Mouse (Mus musculus) kidney, postnatal 0 days (tissue): ENCODE data around the gene Olfr1467. TPM values are rescaled to one million over a fixed set of nuclear protein-coding genes. Genes with fewer than 3 reads are reported as not detected.

Experiments used
- ATAC-seq: fragments of 200-750 bp; cut with Nextera tagmentation; replicated peaks from 2 replicates; pipeline ENCODE4 v1.8.0; 2017; ENCODE audit warnings: low read depth, moderate number of reproducible peaks, moderate TSS enrichment, moderate library complexity; ENCODE audit not compliant: low FRiP score
- DNase-seq: peaks from one replicate; pipeline ENCODE4 v3.0.0-alpha.2; 2016; ENCODE audit warnings: low spot score
- H3K27ac ChIP-seq: fragments of 300-500 bp; sonication (generic); 2 replicates; pipeline ENCODE4 v1.5.1; 2014; ENCODE audit warnings: mild to moderate bottlenecking
- H3K27me3 ChIP-seq: fragments of 300-500 bp; sonication (generic); 2 replicates; pipeline ENCODE4 v1.6.1; 2014; ENCODE audit warnings: low read length, mixed read lengths; ENCODE audit not compliant: insufficient read depth
- H3K36me3 ChIP-seq: fragments of 300-500 bp; sonication (generic); 2 replicates; pipeline ENCODE4 v1.6.1; 2014; ENCODE audit warnings: low read length, mixed read lengths; ENCODE audit not compliant: insufficient read depth
- H3K4me1 ChIP-seq: fragments of 300-500 bp; sonication (generic); replicated peaks from 2 replicates; pipeline ENCODE4 v1.6.1; 2014; ENCODE audit warnings: antibody characterized with exemption, low read length, mixed read lengths; ENCODE audit not compliant: insufficient read depth
- H3K4me2 ChIP-seq: fragments of 300-500 bp; sonication (generic); 2 replicates; pipeline ENCODE4 v1.6.1; 2014; ENCODE audit warnings: mild to moderate bottlenecking, low read length, moderate library complexity, mixed read lengths
- H3K4me3 ChIP-seq: fragments of 300-500 bp; sonication (generic); replicated peaks from 2 replicates; pipeline ENCODE4 v1.5.1; 2014; ENCODE audit warnings: low read depth, low read length
- H3K9ac ChIP-seq: fragments of 300-500 bp; sonication (generic); 2 replicates; pipeline ENCODE4 v1.6.1; 2014; ENCODE audit warnings: low read depth, low read length
- H3K9me3 ChIP-seq: fragments of 300-500 bp; sonication (generic); replicated peaks from 2 replicates; pipeline ENCODE4 v1.6.1; 2016; ENCODE audit warnings: low read length, inconsistent platforms, mixed read lengths
- CTCF ChIP-seq: IDR thresholded peaks from 2 replicates; pipeline ENCODE4 v1.5.1; 2016; ENCODE audit warnings: antibody characterized with exemption, low read depth, mild to moderate bottlenecking, moderate library complexity
- WGBS: fragments of 180-500 bp; shearing (Covaris S2); extraction: QIAGEN DNeasy Blood & Tissue Kit; methylation state at CpG from one replicate; pipeline ENCODE4 v1.1.7; 2014; 5-methylcytosine and 5-hydroxymethylcytosine counted together
- polyA plus RNA-seq: library from polyadenylated mRNA; unstranded; fragments of >200 nt; fragmentation: Nextera tagmentation; extraction: Ambion mirVana; gene quantifications from 2 replicates; pipeline ENCODE4 v1.2.1, GENCODE M21; 2015

Gene Olfr1467
- not detected in 2 replicates for polyA plus RNA-seq

DNA sequence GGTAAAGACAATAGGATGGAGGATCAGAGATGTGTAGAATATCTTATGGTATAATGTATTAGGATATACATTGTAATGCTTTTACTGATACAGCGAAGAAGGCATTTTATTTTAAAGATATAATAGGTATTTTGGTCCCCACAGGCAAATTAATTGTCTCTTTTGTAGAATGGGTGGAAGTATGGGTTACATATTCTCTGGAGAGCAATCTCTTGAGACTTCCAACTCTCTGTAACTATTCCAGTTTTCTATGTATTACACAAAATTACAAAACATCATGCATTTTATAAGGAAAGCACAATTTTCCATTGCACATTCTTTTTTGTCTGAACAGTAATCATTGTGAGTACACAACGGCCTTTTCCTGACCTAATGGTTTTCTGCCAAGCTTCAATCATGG is at the start of gene Olfr1467:
Olfr1467 (plus strand) TSS at position 301 of the 400 bp plus-strand sequence.
- no peak for TF ChIP-seq CTCF
- Histone ChIP-seq H3K4me2 (no peak within 1 kb of the TSS), H3K4me3 (no peak within 1 kb of the TSS), H3K4me1 (no peaks in the 10 kb centered on the region), H3K9ac (no peak within 1 kb of the TSS), H3K9me3 (no peaks in the 10 kb centered on the region; the same call in 1 of the 2 replicates), H3K27me3 (no peaks in the 10 kb centered on the region), H3K36me3 (no peaks in the 10 kb centered on the region), H3K27ac (no peak within 1 kb of the TSS)
- ATAC-seq: no peak
- DNase-seq: no peak
- WGBS: 62% methylated on average over 2 of the region's 2 CpGs

GRCm38 (mm10) chr19:13315441-13315840 is 46.6 kb upstream of the Olfr1467 start, which contains the start of gene Olfr1465:
Olfr1465 (minus strand) TSS chr19:13315541.
- ATAC-seq (no peak), DNase-seq (no peak)
- Histone ChIP-seq H3K9me3 (no peaks in the 10 kb centered on the region), H3K27me3 (no peaks in the 10 kb centered on the region), H3K36me3 (no peaks in the 10 kb centered on the region), H3K4me1 (no peaks in the 10 kb centered on the region), H3K4me2 (no peak within 1 kb of the TSS), H3K4me3 (no peak within 1 kb of the TSS), H3K9ac (no peak within 1 kb of the TSS), H3K27ac (no peak within 1 kb of the TSS)
- no peak for TF ChIP-seq CTCF

GRCm38 (mm10) chr19:13338562-13338961 is 23.5 kb upstream of the Olfr1467 start, which contains the start of gene Olfr1466:
Olfr1466 (plus strand) TSS chr19:13338862.
- no peak within 1 kb of the TSS for H3K27ac ChIP-seq
- H3K4me3 ChIP-seq: no peak within 1 kb of the TSS
- H3K4me1 ChIP-seq: no peaks in the 10 kb centered on the region
- H3K27me3 ChIP-seq: no peaks in the 10 kb centered on the region
- DNase-seq (no peak), ATAC-seq (no peak)
- no peak within 1 kb of the TSS for H3K4me2 ChIP-seq
- WGBS: 90% methylated on average over 2 of the region's 2 CpGs
- no peak within 1 kb of the TSS for H3K9ac ChIP-seq
- no peaks in the 10 kb centered on the region; the same call in 1 of the 2 replicates for H3K9me3 ChIP-seq
- no peak for TF ChIP-seq CTCF
- H3K36me3 ChIP-seq: no peaks in the 10 kb centered on the region

GRCm38 (mm10) chr19:13407549-13407948 is 45.5 kb downstream of the Olfr1467 start, which contains the start of gene Olfr1469:
Olfr1469 (plus strand) TSS chr19:13407849.
- Histone ChIP-seq H3K27ac (no peak within 1 kb of the TSS), H3K36me3 (no peaks in the 10 kb centered on the region), H3K4me1 (no peaks in the 10 kb centered on the region), H3K4me3 (no peak within 1 kb of the TSS), H3K9me3 (no peaks in the 10 kb centered on the region), H3K4me2 (no peak within 1 kb of the TSS), H3K27me3 (no peaks in the 10 kb centered on the region), H3K9ac (no peak within 1 kb of the TSS)
- no peak for DNase-seq
- ATAC-seq: no peak
- 78% methylated on average over 2 of the region's 2 CpGs for WGBS
- TF ChIP-seq CTCF: no peak

Other genes with a start within 250 kb of the Olfr1467 start
- not detected in 2 replicates for gene Olfr1459, start 212.7 kb upstream of the Olfr1467 start, polyA plus RNA-seq
- gene Olfr1461, start 199.2 kb upstream of the Olfr1467 start, polyA plus RNA-seq: not detected in 2 replicates
- gene Olfr1462, start 176.5 kb upstream of the Olfr1467 start, polyA plus RNA-seq: not detected in 2 replicates
- gene Olfr1463, start 130.9 kb upstream of the Olfr1467 start, polyA plus RNA-seq: not detected in 2 replicates
- gene Olfr1465, start 46.7 kb upstream of the Olfr1467 start, polyA plus RNA-seq: not detected in 2 replicates
- not detected in 2 replicates for gene Olfr1466, start 23.4 kb upstream of the Olfr1467 start, polyA plus RNA-seq
- gene Olfr1469, start 45.6 kb downstream of the Olfr1467 start, polyA plus RNA-seq: not detected in 2 replicates
- not detected in 2 replicates for gene Olfr1471, start 81.2 kb downstream of the Olfr1467 start, polyA plus RNA-seq
- not detected in 2 replicates for gene Olfr1472, start 93.8 kb downstream of the Olfr1467 start, polyA plus RNA-seq
- gene Olfr1474, start 107.3 kb downstream of the Olfr1467 start, polyA plus RNA-seq: not detected in 2 replicates
- gene Olfr1475, start 118.0 kb downstream of the Olfr1467 start, polyA plus RNA-seq: not detected in 2 replicates
- not detected in 2 replicates for gene Olfr1477, start 138.3 kb downstream of the Olfr1467 start, polyA plus RNA-seq
- not detected in 2 replicates for gene Olfr1480, start 165.7 kb downstream of the Olfr1467 start, polyA plus RNA-seq
- gene Olfr1484, start 221.3 kb downstream of the Olfr1467 start, polyA plus RNA-seq: not detected in 2 replicates